Mouse (Mus musculus) heart, adult 2 months (tissue): Measurements from ENCODE around the gene 1700012P22Rik. TPM values are rescaled to one million over a fixed set of nuclear protein-coding genes. Genes with fewer than 3 reads are reported as not detected.

ENCODE experiments used
- DNase-seq, 2 experiments: peaks; one replicate each; pipeline ENCODE4 v3.0.0; 2021
- H3K27ac ChIP-seq: fragments of 200-600 bp; 2 replicates; pipeline ENCODE4 v1.8.1; 2022
- H3K27me3 ChIP-seq: fragments of 200-500 bp; 2 replicates; pipeline ENCODE4 v1.6.1; 2012; ENCODE audit warnings: mild to moderate bottlenecking, low read length, inconsistent platforms, mixed read lengths; ENCODE audit not compliant: control insufficient read depth, insufficient read depth
- H3K36me3 ChIP-seq: fragments of 200-500 bp; 2 replicates; pipeline ENCODE4 v1.6.1; 2012; ENCODE audit warnings: low read length, inconsistent platforms; ENCODE audit not compliant: control insufficient read depth, insufficient read depth
- H3K4me1 ChIP-seq: fragments of 200-500 bp; 2 replicates; pipeline ENCODE4 v1.6.1; 2011; ENCODE audit warnings: low read length; ENCODE audit not compliant: control insufficient read depth, insufficient read depth
- H3K4me3 ChIP-seq: fragments of 200-600 bp; 2 replicates; pipeline ENCODE4 v1.8.1; 2022
- H3K79me2 ChIP-seq: fragments of 200-500 bp; replicated peaks from 2 replicates; pipeline ENCODE4 v1.6.1; 2012; ENCODE audit warnings: mild to moderate bottlenecking, inconsistent platforms, low read length, moderate library complexity, mixed read lengths; ENCODE audit not compliant: control insufficient read depth, insufficient read depth
- H3K9ac ChIP-seq: fragments of 200-500 bp; 2 replicates; pipeline ENCODE4 v1.6.1; 2012; ENCODE audit warnings: low read depth, mild to moderate bottlenecking, control low read depth, inconsistent platforms, low read length, mixed read lengths
- CTCF ChIP-seq: fragments of 200-600 bp; IDR thresholded peaks from 2 replicates; pipeline ENCODE4 v1.8.1; 2022; ENCODE audit warnings: antibody characterized with exemption, mild to moderate bottlenecking, moderate library complexity
- EP300 ChIP-seq: fragments of 200-500 bp; IDR thresholded peaks from 2 replicates; pipeline ENCODE4 v1.6.1; 2011; ENCODE audit warnings: low read depth, low read length, control low read depth; ENCODE audit not compliant: insufficient read depth
- POLR2A ChIP-seq: fragments of 200-500 bp; IDR thresholded peaks from 2 replicates; pipeline ENCODE4 v1.6.1; 2011; ENCODE audit warnings: mild to moderate bottlenecking, low read depth, low read length, control low read depth; ENCODE audit not compliant: insufficient read depth
- WGBS: fragments of 180-500 bp; shearing (Covaris S2); methylation state at CpG from one replicate; pipeline ENCODE4 v1.1.7; 2018; 5-methylcytosine and 5-hydroxymethylcytosine counted together
- intact Hi-C: fragments of 180-260 bp; cut with DNase I; formaldehyde crosslinking; loops from one replicate; pipeline ENCODE4 v1.15.1; 2025
- polyA plus RNA-seq: library from polyadenylated mRNA; depleted of rRNA; stranded (reverse); fragments of >200 nt; gene quantifications from 2 replicates; pipeline ENCODE4 v1.2.3, GENCODE M21; 2012; rRNA removed
- total RNA-seq, 2 experiments: library from RNA; stranded (reverse); gene quantifications; 2 replicates each; pipeline ENCODE4 v1.2.3; 2021

Gene 1700012P22Rik
- total and polyA plus RNA-seq, 3 experiments: not detected

DNA sequence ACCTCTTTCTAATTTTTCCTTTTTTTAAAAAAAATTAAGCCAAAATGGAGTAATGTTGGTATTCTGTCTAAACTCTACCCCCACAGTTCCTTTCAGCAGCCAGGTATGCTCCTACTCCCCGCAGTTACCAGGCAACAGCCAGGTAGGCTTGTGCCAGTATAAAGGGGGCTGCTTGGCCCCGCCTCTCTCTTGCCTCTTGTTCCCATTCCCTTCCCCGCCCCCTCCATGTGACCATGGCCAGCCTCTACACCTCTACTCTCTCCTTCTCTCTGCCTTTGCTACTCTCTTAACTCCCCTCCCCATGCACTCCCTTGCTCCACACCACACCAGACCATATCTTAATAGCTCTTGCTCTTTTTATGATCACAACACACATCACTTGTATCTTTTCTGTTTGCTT is 32.3 kb downstream of the 1700012P22Rik start:
- Histone ChIP-seq H3K36me3 (no peaks in the 10 kb centered on the region), H3K9ac (no peak overlapping the region), H3K4me1 (peaks cover 2% of the 10 kb centered on the region), H3K27me3 (peaks cover 2% of the 10 kb centered on the region; the same call in 1 of the 2 replicates), H3K4me3 (no peak overlapping the region), H3K79me2 (no peaks in the 10 kb centered on the region), H3K27ac (no peak overlapping the region)
- intact Hi-C loops: no loop called here
- no peak for TF ChIP-seq EP300
- no peak for TF ChIP-seq POLR2A
- no peak for TF ChIP-seq CTCF
- WGBS: 73% methylated on average over 3 of the region's 3 CpGs
- no peak for DNase-seq

DNA sequence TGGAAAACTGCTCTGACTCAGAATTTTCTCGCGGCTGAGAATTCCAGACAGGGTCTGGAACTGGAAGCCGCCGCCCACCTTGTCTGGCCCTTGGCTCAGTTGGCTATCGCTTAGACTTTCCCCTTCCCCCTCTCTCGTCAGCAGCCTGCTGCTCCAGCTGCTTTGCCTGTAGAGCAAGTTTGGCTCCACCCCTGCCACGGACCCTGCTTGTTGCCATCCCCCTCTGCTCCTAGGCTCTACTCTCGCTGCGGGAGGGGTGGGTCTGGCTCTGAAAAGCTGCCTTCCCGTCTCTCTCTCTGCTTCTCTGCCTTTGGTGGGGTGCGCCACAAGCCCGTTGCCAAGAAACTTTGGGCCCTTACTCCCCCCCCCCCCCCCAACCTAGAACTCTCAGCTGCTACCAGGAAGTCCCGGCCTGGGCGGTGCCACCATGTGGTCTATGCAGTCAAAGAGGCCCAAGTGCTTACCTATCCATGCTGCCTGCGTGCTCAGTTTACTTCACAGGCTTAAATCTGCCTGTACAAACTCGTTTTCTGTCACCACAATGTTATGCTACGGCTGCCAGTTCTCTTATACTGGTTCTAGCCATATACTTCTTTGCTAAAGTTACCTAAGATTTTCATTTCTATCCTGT is 34.0 kb downstream of the 1700012P22Rik start:
- WGBS: 6% methylated on average over 17 of the region's 17 CpGs
- intact Hi-C loops: no loop called here
- Histone ChIP-seq H3K27me3 (peaks cover 2% of the 10 kb centered on the region; the same call in 1 of the 2 replicates), H3K27ac (no peak overlapping the region), H3K4me3 (no peak overlapping the region), H3K79me2 (no peaks in the 10 kb centered on the region), H3K9ac (peak overlapping the region; percentile 59), H3K4me1 (peaks cover 2% of the 10 kb centered on the region), H3K36me3 (no peaks in the 10 kb centered on the region)
- TF ChIP-seq CTCF: no peak
- no peak for TF ChIP-seq EP300
- TF ChIP-seq POLR2A: no peak
- peak in 1 of 2 experiments; percentile 2 for DNase-seq

DNA sequence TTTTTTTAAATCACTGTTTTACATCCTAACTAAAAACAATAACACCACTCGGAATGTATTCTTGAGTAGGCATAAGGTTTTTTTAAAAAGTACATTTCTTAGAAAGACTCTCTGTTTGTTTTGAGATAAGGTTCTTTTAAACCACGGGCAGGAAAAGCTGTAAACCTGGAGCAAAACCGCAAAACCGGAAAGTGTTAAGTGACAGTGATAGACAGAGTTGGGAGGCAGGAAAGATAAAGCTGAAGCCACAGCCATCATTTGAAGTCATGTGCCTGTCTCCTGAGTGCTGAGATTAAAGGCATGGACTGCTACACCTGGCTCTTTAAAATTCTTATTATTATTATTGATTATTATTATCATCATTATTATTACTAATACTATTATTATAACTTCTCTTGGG is 35.9 kb downstream of the 1700012P22Rik start:
- H3K27me3 ChIP-seq: peaks cover 2% of the 10 kb centered on the region; the same call in 1 of the 2 replicates
- intact Hi-C loops: no loop called here
- no peaks in the 10 kb centered on the region for H3K79me2 ChIP-seq
- no peak for DNase-seq
- TF ChIP-seq CTCF (no peak), POLR2A (no peak), EP300 (no peak)
- no peak overlapping the region for H3K4me3 ChIP-seq
- no peak overlapping the region for H3K27ac ChIP-seq
- no peaks in the 10 kb centered on the region for H3K36me3 ChIP-seq
- WGBS: 12% methylated on average over 4 of the region's 4 CpGs
- no peak overlapping the region for H3K9ac ChIP-seq
- H3K4me1 ChIP-seq: peaks cover 2% of the 10 kb centered on the region

DNA sequence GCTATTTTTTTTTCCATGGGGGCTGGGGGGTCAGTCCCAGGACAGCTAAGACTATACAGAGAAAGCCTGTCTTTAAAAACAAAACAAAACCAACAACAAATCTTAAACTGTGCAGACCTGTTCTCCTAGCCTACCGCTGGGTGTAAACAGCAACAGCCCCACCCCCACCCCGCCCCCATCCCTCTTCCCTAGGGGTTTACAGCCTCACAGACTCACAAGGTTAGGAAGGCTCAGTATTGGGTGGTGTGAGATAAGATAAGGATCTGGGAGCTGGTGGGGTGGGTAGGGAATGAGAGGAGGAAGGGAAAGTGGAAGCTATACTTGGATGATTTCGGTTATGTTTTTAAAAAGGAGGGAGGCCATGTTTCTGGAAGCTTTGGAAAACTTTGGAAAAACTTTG is 42.3 kb downstream of the 1700012P22Rik start:
- Histone ChIP-seq H3K4me1 (no peaks in the 10 kb centered on the region), H3K36me3 (no peaks in the 10 kb centered on the region), H3K9ac (no peak overlapping the region), H3K27me3 (no peaks in the 10 kb centered on the region), H3K79me2 (no peaks in the 10 kb centered on the region), H3K27ac (no peak overlapping the region), H3K4me3 (no peak overlapping the region)
- DNase-seq: no peak
- TF ChIP-seq CTCF (no peak), EP300 (no peak), POLR2A (no peak)
- WGBS: 33% methylated on average over 3 of the region's 3 CpGs
- intact Hi-C loops: no loop called here

DNA sequence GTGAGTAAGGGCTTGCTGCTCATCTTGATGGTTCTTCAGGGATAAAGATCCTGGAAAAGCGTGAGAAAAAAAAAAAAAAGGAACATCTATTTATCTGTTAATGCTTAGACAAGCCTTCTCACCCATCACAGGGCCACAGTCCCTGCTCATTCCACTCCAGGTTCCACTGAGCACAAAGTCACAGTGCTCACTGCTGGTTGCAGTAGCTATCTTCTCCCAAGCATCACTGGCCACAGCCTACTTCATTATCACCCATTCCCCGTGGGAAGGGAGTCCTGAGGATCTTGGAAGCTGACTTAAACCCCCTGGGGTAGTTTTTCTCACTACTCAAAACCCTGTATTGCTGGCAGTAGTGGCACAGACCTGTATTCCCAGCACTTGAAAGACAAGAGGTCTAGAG is 60.7 kb downstream of the 1700012P22Rik start, which contains the start of gene Pramef20:
Gene Pramef20, minus strand, starts transcription at position 23 of the 400 bp plus-strand sequence.
- Histone ChIP-seq H3K27me3 (no peaks in the 10 kb centered on the region), H3K79me2 (no peaks in the 10 kb centered on the region), H3K9ac (no peak within 1 kb of the TSS), H3K36me3 (no peaks in the 10 kb centered on the region), H3K27ac (no peak within 1 kb of the TSS), H3K4me3 (no peak within 1 kb of the TSS), H3K4me1 (no peaks in the 10 kb centered on the region)
- no peak for DNase-seq
- whole genome bisulfite sequencing: 26% methylated on average over 2 of the region's 2 CpGs
- TF ChIP-seq EP300 (no peak), CTCF (no peak), POLR2A (no peak)
- intact Hi-C loops: no loop called here

Other genes with a start within 250 kb of the 1700012P22Rik start
- gene Oog2, start 248.1 kb downstream of the 1700012P22Rik start, total RNA-seq: not detected
- gene Oog2, start 248.1 kb downstream of the 1700012P22Rik start, polyA plus RNA-seq: not detected in 2 replicates
- not detected for gene C87977, start 225.5 kb downstream of the 1700012P22Rik start, total RNA-seq
- gene C87977, start 225.5 kb downstream of the 1700012P22Rik start, polyA plus RNA-seq: not detected in 2 replicates
- gene Pramel5, start 158.3 kb downstream of the 1700012P22Rik start, total RNA-seq: not detected
- gene Pramel5, start 158.3 kb downstream of the 1700012P22Rik start, polyA plus RNA-seq: not detected in 2 replicates
- not detected for gene Gm13128, start 108.5 kb downstream of the 1700012P22Rik start, total RNA-seq
- not detected in 2 replicates for gene Gm13128, start 108.5 kb downstream of the 1700012P22Rik start, polyA plus RNA-seq
- not detected for gene Gm13119, start 80.8 kb downstream of the 1700012P22Rik start, total RNA-seq
- gene Gm13119, start 80.8 kb downstream of the 1700012P22Rik start, polyA plus RNA-seq: not detected in 2 replicates
- not detected for gene Pramef20, start 60.8 kb downstream of the 1700012P22Rik start, total RNA-seq
- not detected in 2 replicates for gene Pramef20, start 60.8 kb downstream of the 1700012P22Rik start, polyA plus RNA-seq
- gene Pramef12, start 30.3 kb downstream of the 1700012P22Rik start, total RNA-seq: not detected
- 0.08 TPM in 1 of 2 replicates, not detected in the other for gene Pramef12, start 30.3 kb downstream of the 1700012P22Rik start, polyA plus RNA-seq
- gene Gm9944, start 14.5 kb upstream of the 1700012P22Rik start, total RNA-seq: not detected
- not detected in 2 replicates for gene Gm9944, start 14.5 kb upstream of the 1700012P22Rik start, polyA plus RNA-seq
- gene Aadacl3, start 25.0 kb upstream of the 1700012P22Rik start, total RNA-seq: not detected
- not detected in 2 replicates for gene Aadacl3, start 25.0 kb upstream of the 1700012P22Rik start, polyA plus RNA-seq
- not detected for gene 9430007A20Rik, start 81.0 kb upstream of the 1700012P22Rik start, total RNA-seq
- not detected in 2 replicates for gene 9430007A20Rik, start 81.0 kb upstream of the 1700012P22Rik start, polyA plus RNA-seq
- gene Gm13124, start 126.4 kb upstream of the 1700012P22Rik start, total RNA-seq: not detected
- not detected in 2 replicates for gene Gm13124, start 126.4 kb upstream of the 1700012P22Rik start, polyA plus RNA-seq
- not detected for gene Aadacl4, start 174.9 kb upstream of the 1700012P22Rik start, total RNA-seq
- not detected in 2 replicates for gene Aadacl4, start 174.9 kb upstream of the 1700012P22Rik start, polyA plus RNA-seq
- gene Gm436, start 247.6 kb upstream of the 1700012P22Rik start, total RNA-seq: not detected
- not detected in 2 replicates for gene Gm436, start 247.6 kb upstream of the 1700012P22Rik start, polyA plus RNA-seq